Mouse (Mus musculus) heart, postnatal 0 days (tissue): Measurements from ENCODE around the gene Zfp598.

Experiments
- CTCF ChIP-seq: IDR thresholded peaks from 2 replicates; pipeline ENCODE4 v1.5.1; 2016; ENCODE audit warnings: antibody characterized with exemption, control low read depth, low read depth
- EP300 ChIP-seq: IDR thresholded peaks from 2 replicates; pipeline ENCODE4 v1.6.1; 2016; ENCODE audit warnings: antibody characterized with exemption, low read depth

- TF ChIP-seq CTCF (no peak), EP300 (no peak)
These were observed 33.8 kb upstream of the Zfp598 start for GRCm38 (mm10) chr17:24635694-24636093.
